Mouse (Mus musculus) MEL (cell line): ENCODE measurements around the gene Znfx1. TPM values are rescaled to one million over a fixed set of nuclear protein-coding genes. Genes with fewer than 3 reads are reported as not detected.

Experiments used
- DNase-seq: peaks from one replicate; pipeline ENCODE4 v3.0.0; 2011; ENCODE audit warnings: low read depth, low spot score
- H3K27ac ChIP-seq: 2 replicates; pipeline ENCODE4 v1.5.1; 2012; ENCODE audit warnings: low read depth, mild to moderate bottlenecking, control low read depth, low read length, moderate library complexity; ENCODE audit not compliant: control insufficient read depth
- H3K27me3 ChIP-seq, 2 experiments: fragments of 150-350 bp in 1 of 2; sonication (generic) in 1 of 2; 2 replicates each; pipeline ENCODE4 v1.6.1; 2012; ENCODE audit warnings: low read length in 2 of 2, mild to moderate bottlenecking in 2 of 2, improper control_type of control experiment in 1 of 2, moderate library complexity in 1 of 2; ENCODE audit not compliant: insufficient read depth in 2 of 2, control insufficient read depth in 1 of 2
- H3K36me3 ChIP-seq, 2 experiments: 2 replicates each; pipeline ENCODE4 v1.6.1; 2012 to 2014; ENCODE audit warnings: low read length in 2 of 2, improper control_type of control experiment in 1 of 2, inconsistent platforms in 1 of 2, mild to moderate bottlenecking in 1 of 2; ENCODE audit not compliant: insufficient read depth in 2 of 2, control insufficient read depth in 1 of 2
- H3K4me1 ChIP-seq, 2 experiments: fragments of 150-350 bp in 1 of 2; sonication (generic) in 1 of 2; 2 replicates each; pipeline ENCODE4 v1.6.1; 2012; ENCODE audit warnings: low read length in 2 of 2, improper control_type of control experiment in 1 of 2, mild to moderate bottlenecking in 1 of 2; ENCODE audit not compliant: insufficient read depth in 2 of 2, control insufficient read depth in 1 of 2
- H3K4me3 ChIP-seq, 2 experiments: fragments of 150-350 bp in 1 of 2; sonication (generic) in 1 of 2; 2 replicates each; pipeline ENCODE4 v1.5.1; 2012; ENCODE audit warnings: low read depth in 2 of 2, low read length in 2 of 2, mild to moderate bottlenecking in 2 of 2, moderate library complexity in 2 of 2, control low read depth in 1 of 2, improper control_type of control experiment in 1 of 2; ENCODE audit not compliant: control insufficient read depth in 1 of 2, insufficient read depth in 1 of 2
- H3K79me2 ChIP-seq: 2 replicates; pipeline ENCODE4 v1.6.1; 2012; ENCODE audit warnings: mild to moderate bottlenecking, low read length, moderate library complexity; ENCODE audit not compliant: control insufficient read depth, poor library complexity, insufficient read depth
- H3K9ac ChIP-seq: 2 replicates; pipeline ENCODE4 v1.6.1; 2012; ENCODE audit warnings: low read depth, mild to moderate bottlenecking, control low read depth, low read length, moderate library complexity; ENCODE audit not compliant: control insufficient read depth, poor library complexity, severe bottlenecking
- H3K9me3 ChIP-seq: fragments of 150-350 bp; sonication (generic); replicated peaks from 2 replicates; pipeline ENCODE4 v1.6.1; 2012; ENCODE audit warnings: mild to moderate bottlenecking, low read length, improper control_type of control experiment, moderate library complexity; ENCODE audit not compliant: insufficient read depth
- BHLHE40 ChIP-seq: IDR thresholded peaks from 2 replicates; pipeline ENCODE4 v1.6.1; 2012; ENCODE audit warnings: low read depth, mild to moderate bottlenecking, inconsistent platforms, low read length, improper control_type of control experiment, borderline replicate concordance
- CHD2 ChIP-seq: IDR thresholded peaks from 2 replicates; pipeline ENCODE4 v1.6.1; 2011; ENCODE audit warnings: low read length, improper control_type of control experiment
- ELF1 ChIP-seq: IDR thresholded peaks from 2 replicates; pipeline ENCODE4 v1.6.1; 2014; ENCODE audit warnings: low read depth, mild to moderate bottlenecking, inconsistent platforms, low read length, improper control_type of control experiment, moderate library complexity
- EP300 ChIP-seq, 2 experiments: IDR thresholded peaks; 2 replicates each; pipeline ENCODE4 v1.6.1; 2011; ENCODE audit warnings: improper control_type of control experiment in 2 of 2, low read length in 2 of 2, low read depth in 1 of 2, mild to moderate bottlenecking in 1 of 2
- ETS1 ChIP-seq: IDR thresholded peaks from 2 replicates; pipeline ENCODE4 v1.6.1; 2012; ENCODE audit warnings: low read depth, mild to moderate bottlenecking, inconsistent platforms, low read length, improper control_type of control experiment, moderate library complexity
- GATA1 ChIP-seq: IDR thresholded peaks from 2 replicates; pipeline ENCODE4 v1.6.1; 2011; ENCODE audit warnings: low read depth, low read length, improper control_type of control experiment
- JUND ChIP-seq: IDR thresholded peaks from 2 replicates; pipeline ENCODE4 v1.6.1; 2011; ENCODE audit warnings: low read depth, mild to moderate bottlenecking, improper control_type of control experiment, low read length
- KAT2A ChIP-seq: conservative IDR thresholded peaks from 2 replicates; pipeline ENCODE4 v1.6.1; 2012; ENCODE audit warnings: low read depth, low read length, improper control_type of control experiment, inconsistent platforms
- MAX ChIP-seq: IDR thresholded peaks from 2 replicates; pipeline ENCODE4 v1.6.1; 2011; ENCODE audit warnings: low read length, improper control_type of control experiment
- MAZ ChIP-seq: IDR thresholded peaks from 2 replicates; pipeline ENCODE4 v1.6.1; 2012; ENCODE audit warnings: low read depth, mild to moderate bottlenecking, inconsistent platforms, low read length, improper control_type of control experiment
- MXI1 ChIP-seq: IDR thresholded peaks from 2 replicates; pipeline ENCODE4 v1.6.1; 2011; ENCODE audit warnings: mild to moderate bottlenecking, low read depth, low read length, improper control_type of control experiment
- POLR2AphosphoS2 ChIP-seq: IDR thresholded peaks from 2 replicates; pipeline ENCODE4 v1.6.1; 2011; ENCODE audit warnings: low read length, improper control_type of control experiment
- RAD21 ChIP-seq: IDR thresholded peaks from 2 replicates; pipeline ENCODE4 v1.6.1; 2011; ENCODE audit warnings: mild to moderate bottlenecking, low read depth, low read length, improper control_type of control experiment
- RCOR1 ChIP-seq: IDR thresholded peaks from 2 replicates; pipeline ENCODE4 v1.6.1; 2012; ENCODE audit warnings: low read depth, mild to moderate bottlenecking, inconsistent platforms, low read length, improper control_type of control experiment
- TCF12 ChIP-seq: IDR thresholded peaks from 2 replicates; pipeline ENCODE4 v1.6.1; 2014; ENCODE audit warnings: low read depth, mild to moderate bottlenecking, inconsistent platforms, low read length, improper control_type of control experiment, moderate library complexity
- USF1 ChIP-seq: IDR thresholded peaks from 2 replicates; pipeline ENCODE4 v1.6.1; 2014; ENCODE audit warnings: low read depth, mild to moderate bottlenecking, inconsistent platforms, low read length, improper control_type of control experiment, moderate library complexity
- ZC3H11A ChIP-seq: IDR thresholded peaks from 2 replicates; pipeline ENCODE4 v1.6.1; 2012; ENCODE audit warnings: low read depth, mild to moderate bottlenecking, inconsistent platforms, low read length, improper control_type of control experiment
- ZKSCAN1 ChIP-seq: IDR thresholded peaks from 2 replicates; pipeline ENCODE4 v1.6.1; 2012; ENCODE audit warnings: low read depth, mild to moderate bottlenecking, inconsistent platforms, low read length, improper control_type of control experiment, moderate library complexity
- ZMIZ1 ChIP-seq: IDR thresholded peaks from 2 replicates; pipeline ENCODE4 v1.6.1; 2012; ENCODE audit warnings: low read depth, mild to moderate bottlenecking, inconsistent platforms, low read length, improper control_type of control experiment, moderate library complexity
- polyA plus RNA-seq, 2 experiments: library from polyadenylated mRNA; stranded (reverse) in 1 of 2; unstranded in 1 of 2; fragments of >175 nt in 1 of 2; fragments of >200 nt in 1 of 2; gene quantifications; 2 replicates each; pipeline versions ENCODE4 v1.2.1 to v1.2.4; 2012; ENCODE audit warnings: low replicate concordance in 2 of 2, low read depth in 1 of 2; ENCODE audit not compliant: insufficient read length in 2 of 2, insufficient read depth in 1 of 2, missing spikeins in 1 of 2
- total RNA-seq: library from RNA; depleted of rRNA; stranded (reverse); fragments of 300-350 nt; gene quantifications from 2 replicates; pipeline ENCODE4 v1.2.3, GENCODE M21; 2012

Gene Znfx1
- total and polyA plus RNA-seq, 3 experiments, result 15.6 to 17.1 TPM; not detected in 1

DNA sequence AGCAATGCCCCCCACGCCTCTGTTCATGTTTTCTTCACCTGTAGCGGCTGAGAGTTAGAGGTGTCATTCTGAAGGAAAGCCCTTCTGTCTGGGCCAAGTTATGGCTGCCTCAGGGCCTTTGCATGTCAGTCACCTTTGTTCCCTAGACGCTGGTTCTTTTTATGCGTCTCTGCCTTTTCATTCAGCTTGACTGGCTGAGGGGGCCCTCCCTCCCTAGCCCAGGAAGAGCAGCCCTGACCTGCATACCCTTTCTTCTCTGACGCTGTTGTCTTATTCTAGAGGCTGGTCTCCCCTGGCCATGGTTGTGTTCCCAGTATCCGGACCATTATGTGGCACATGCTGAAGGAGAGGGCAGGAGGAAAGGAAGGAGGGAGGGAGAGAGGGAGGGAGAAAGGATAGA, 18.3 kb upstream of the Znfx1 start:
- H3K4me1 ChIP-seq, result no peaks in the 10 kb centered on the region
- H3K36me3 ChIP-seq, result no peaks in the 10 kb centered on the region
- H3K27me3 ChIP-seq, result peaks cover 0 to 4% of the 10 kb centered on the region in 2 experiments; a peak in 1 of 4 replicates

DNA sequence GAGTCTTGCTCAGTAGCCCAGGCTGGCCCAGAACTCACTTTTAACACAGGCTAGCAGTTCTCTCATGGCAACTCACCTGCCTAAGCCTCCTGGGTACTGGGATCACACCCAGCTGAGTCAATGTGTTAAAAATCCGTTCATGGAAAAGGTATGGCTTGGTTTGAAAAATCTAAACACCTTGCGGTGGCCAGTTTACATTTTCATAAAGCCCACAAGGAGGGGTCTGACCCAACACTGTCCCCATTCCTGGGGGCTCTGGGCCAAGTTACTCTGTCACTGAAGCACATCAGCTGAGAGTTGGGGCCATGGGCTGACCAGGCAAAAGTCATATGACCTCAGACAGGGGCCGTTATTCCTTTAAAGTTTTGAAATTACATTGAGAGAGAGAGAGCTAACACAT, 17.6 kb upstream of the Znfx1 start:
- H3K27ac ChIP-seq, result no peak overlapping the region
- no peaks in the 10 kb centered on the region for H3K9me3 ChIP-seq
- no peak for DNase-seq
- peaks cover 0 to 4% of the 10 kb centered on the region in 2 experiments; a peak in 1 of 4 replicates for H3K27me3 ChIP-seq
- H3K4me1 ChIP-seq, result no peaks in the 10 kb centered on the region
- H3K79me2 ChIP-seq, result no peaks in the 10 kb centered on the region
- H3K36me3 ChIP-seq, result no peaks in the 10 kb centered on the region
- no peak overlapping the region for H3K9ac ChIP-seq
- H3K4me3 ChIP-seq, result no peak overlapping the region
- TF ChIP-seq POLR2AphosphoS2, result no peak
- TF ChIP-seq MAX, result no peak
- no peak for TF ChIP-seq TCF12
- no peak for TF ChIP-seq USF1
- no peak for TF ChIP-seq RAD21
- no peak for TF ChIP-seq KAT2A
- no peak for TF ChIP-seq ETS1
- no peak for TF ChIP-seq EP300 (IDR thresholded peaks at IDR 0.05; ENCODE audit: low read depth in 1 of 2, low read length in 2 of 2)
- no peak for TF ChIP-seq MXI1
- TF ChIP-seq GATA1, result no peak
- TF ChIP-seq JUND, result no peak
- TF ChIP-seq ZKSCAN1, result no peak
- no peak for TF ChIP-seq ELF1
- TF ChIP-seq RCOR1, result no peak
- no peak for TF ChIP-seq ZC3H11A
- no peak for TF ChIP-seq MAZ
- no peak for TF ChIP-seq CHD2

More for the DNA sequence above, 18.3 kb upstream of the Znfx1 start:
- TF ChIP-seq ZMIZ1 (no peak), KAT2A (no peak), RAD21 (no peak), BHLHE40 (no peak)
- Histone ChIP-seq H3K9ac (no peak overlapping the region), H3K79me2 (no peaks in the 10 kb centered on the region), H3K9me3 (no peaks in the 10 kb centered on the region), H3K4me3 (no peak overlapping the region), H3K27ac (no peak overlapping the region)
- no peak for DNase-seq
